Mouse (Mus musculus): ENCODE results near the gene Nbea.

- TF ChIP-seq ZC3H11A (IDR thresholded peaks at IDR 0.05; ENCODE audit: borderline replicate concordance, low read depth, low read length) (no peak), CHD2 (IDR thresholded peaks at IDR 0.05; ENCODE audit: low read depth, low read length) (no peak)
These were observed 593.2 kb downstream of the Nbea start for GRCm38 (mm10) chr3:55590291-55590690.

Measured in ES-E14 (cell line).